Mouse (Mus musculus): ENCODE data around the gene Emx2. TPM values are rescaled to one million over a fixed set of nuclear protein-coding genes. Genes with fewer than 3 reads are reported as not detected.

The Emx2 gene
- total RNA-seq, 4 experiments from 2014 or later = 0.10 to 0.15 TPM; not detected in 2

- DNase-seq = no peak
Observed at GRCm38 (mm10) chr19:59462459-59463292, 4.5 kb downstream of the Emx2 start.

GRCm38 (mm10) chr19:59463842-59464443 is 5.8 kb downstream of the Emx2 start:
- DNase-seq = no peak

- no peak for DNase-seq
Observed at GRCm38 (mm10) chr19:59465281-59465680, 7.1 kb downstream of the Emx2 start.

GRCm38 (mm10) chr19:59465751-59466410 is 7.7 kb downstream of the Emx2 start:
- no peak for DNase-seq

- no peak for DNase-seq
Observed at GRCm38 (mm10) chr19:59466417-59466937, 8.3 kb downstream of the Emx2 start.

- DNase-seq = no peak
Observed at GRCm38 (mm10) chr19:59467016-59467412, 8.8 kb downstream of the Emx2 start.

- DNase-seq = no peak
Observed at GRCm38 (mm10) chr19:59467413-59468064, 9.4 kb downstream of the Emx2 start.

- no peak for DNase-seq
Observed at GRCm38 (mm10) chr19:59468065-59468810, 10.1 kb downstream of the Emx2 start.

GRCm38 (mm10) chr19:59469035-59469949 is 11.1 kb downstream of the Emx2 start:
- no peak for DNase-seq

GRCm38 (mm10) chr19:59470074-59470630 is 12.0 kb downstream of the Emx2 start:
- no peak for DNase-seq

- DNase-seq = no peak
Observed at GRCm38 (mm10) chr19:59470913-59471312, 12.7 kb downstream of the Emx2 start.

GRCm38 (mm10) chr19:59472844-59473243 is 14.7 kb downstream of the Emx2 start:
- no peak for DNase-seq

- DNase-seq = no peak
Observed at GRCm38 (mm10) chr19:59479912-59480311, 21.7 kb downstream of the Emx2 start.

GRCm38 (mm10) chr19:59480563-59480962 is 22.4 kb downstream of the Emx2 start:
- no peak for DNase-seq

- no peak for DNase-seq
Observed at GRCm38 (mm10) chr19:59492258-59492657, 34.1 kb downstream of the Emx2 start.

GRCm38 (mm10) chr19:59496832-59497231 is 38.7 kb downstream of the Emx2 start:
- DNase-seq = no peak

GRCm38 (mm10) chr19:59508896-59509295 is 50.7 kb downstream of the Emx2 start:
- no peak for DNase-seq

- DNase-seq = no peak
Observed at GRCm38 (mm10) chr19:59513181-59513580, 55.0 kb downstream of the Emx2 start.
